Mouse (Mus musculus): ENCODE results near the gene Polr3gl. TPM values are rescaled to one million over a fixed set of nuclear protein-coding genes. Genes with fewer than 3 reads are reported as not detected.

Gene Polr3gl
- polyA plus RNA-seq, 1 experiment from 2014 or later = 43.1 TPM

GRCm38 (mm10) chr3:96545565-96545964, 48.4 kb downstream of the Polr3gl start:
- Histone ChIP-seq H3K4me1 (replicated peaks; ENCODE audit: control insufficient read depth, insufficient read depth, low read length) (peaks cover 6% of the 10 kb centered on the region), H3K27me3 (replicated peaks; ENCODE audit: control insufficient read depth, insufficient read depth, low read length) (no peaks in the 10 kb centered on the region), H3K9me3 (ENCODE audit: control insufficient read depth, low read length) (no peaks in the 10 kb centered on the region), H3K36me3 (ENCODE audit: control insufficient read depth, insufficient read depth) (no peaks in the 10 kb centered on the region), H3K9ac (replicated peaks; ENCODE audit: low read depth, low read length) (no peak overlapping the region), H3K4me3 (replicated peaks; ENCODE audit: low read length) (no peak overlapping the region), H3K27ac (ENCODE audit: low read length) (no peak overlapping the region), H3K4me2 (ENCODE audit: low read length) (no peak overlapping the region)
- no peak for ATAC-seq
- 45% methylated on average over 1 of the region's 1 CpGs for WGBS

GRCm38 (mm10) chr3:96543345-96543744, 50.6 kb downstream of the Polr3gl start:
- WGBS = 84% methylated on average over 11 of the region's 11 CpGs
- H3K9me3 ChIP-seq (ENCODE audit: control insufficient read depth, low read length) = no peaks in the 10 kb centered on the region
- H3K36me3 ChIP-seq (ENCODE audit: control insufficient read depth, insufficient read depth) = no peaks in the 10 kb centered on the region
- ATAC-seq = no peak
- H3K27ac ChIP-seq (ENCODE audit: low read length) = no peak overlapping the region
- no peak overlapping the region for H3K4me3 ChIP-seq (replicated peaks; ENCODE audit: low read length)
- H3K9ac ChIP-seq (replicated peaks; ENCODE audit: low read depth, low read length) = no peak overlapping the region
- H3K4me1 ChIP-seq (replicated peaks; ENCODE audit: control insufficient read depth, insufficient read depth, low read length) = peaks cover 6% of the 10 kb centered on the region
- H3K27me3 ChIP-seq (replicated peaks; ENCODE audit: control insufficient read depth, insufficient read depth, low read length) = no peaks in the 10 kb centered on the region
- H3K4me2 ChIP-seq (ENCODE audit: low read length) = no peak overlapping the region

- Histone ChIP-seq H3K27me3 (replicated peaks; ENCODE audit: control insufficient read depth, insufficient read depth, low read length) (no peaks in the 10 kb centered on the region), H3K4me3 (replicated peaks; ENCODE audit: low read length) (no peak overlapping the region), H3K27ac (ENCODE audit: low read length) (no peak overlapping the region), H3K4me2 (ENCODE audit: low read length) (no peak overlapping the region), H3K9me3 (ENCODE audit: control insufficient read depth, low read length) (no peaks in the 10 kb centered on the region), H3K36me3 (ENCODE audit: control insufficient read depth, insufficient read depth) (no peaks in the 10 kb centered on the region), H3K4me1 (replicated peaks; ENCODE audit: control insufficient read depth, insufficient read depth, low read length) (peaks cover 3% of the 10 kb centered on the region), H3K9ac (replicated peaks; ENCODE audit: low read depth, low read length) (no peak overlapping the region)
- WGBS = 72% methylated on average over 8 of the region's 8 CpGs
- ATAC-seq = no peak
Observed at GRCm38 (mm10) chr3:96542554-96542953, 51.4 kb downstream of the Polr3gl start.

- no peaks in the 10 kb centered on the region for H3K27me3 ChIP-seq (replicated peaks; ENCODE audit: control insufficient read depth, insufficient read depth, low read length)
- no peak overlapping the region for H3K4me2 ChIP-seq (ENCODE audit: low read length)
- no peak overlapping the region for H3K27ac ChIP-seq (ENCODE audit: low read length)
- H3K4me1 ChIP-seq (replicated peaks; ENCODE audit: control insufficient read depth, insufficient read depth, low read length) = peaks cover 2% of the 10 kb centered on the region; the same call in 1 of the 2 replicates
- H3K4me3 ChIP-seq (replicated peaks; ENCODE audit: low read length) = no peak overlapping the region
- no peak for ATAC-seq
- no peak overlapping the region for H3K9ac ChIP-seq (replicated peaks; ENCODE audit: low read depth, low read length)
- no peaks in the 10 kb centered on the region for H3K36me3 ChIP-seq (ENCODE audit: control insufficient read depth, insufficient read depth)
- no peaks in the 10 kb centered on the region for H3K9me3 ChIP-seq (ENCODE audit: control insufficient read depth, low read length)
- 20% methylated on average over 14 of the region's 14 CpGs for WGBS
Observed at GRCm38 (mm10) chr3:96541328-96542078, 52.5 kb downstream of the Polr3gl start.

- H3K27ac ChIP-seq (ENCODE audit: low read length) = no peak overlapping the region
- WGBS = 25% methylated on average over 6 of the region's 6 CpGs
- no peaks in the 10 kb centered on the region for H3K9me3 ChIP-seq (ENCODE audit: control insufficient read depth, low read length)
- H3K4me3 ChIP-seq (replicated peaks; ENCODE audit: low read length) = no peak overlapping the region
- H3K9ac ChIP-seq (replicated peaks; ENCODE audit: low read depth, low read length) = no peak overlapping the region
- H3K4me1 ChIP-seq (replicated peaks; ENCODE audit: control insufficient read depth, insufficient read depth, low read length) = peaks cover 2% of the 10 kb centered on the region; the same call in 1 of the 2 replicates
- no peak overlapping the region for H3K4me2 ChIP-seq (ENCODE audit: low read length)
- ATAC-seq = no peak
- no peaks in the 10 kb centered on the region for H3K36me3 ChIP-seq (ENCODE audit: control insufficient read depth, insufficient read depth)
- H3K27me3 ChIP-seq (replicated peaks; ENCODE audit: control insufficient read depth, insufficient read depth, low read length) = no peaks in the 10 kb centered on the region
Observed at GRCm38 (mm10) chr3:96540740-96541139, 53.2 kb downstream of the Polr3gl start.

GRCm38 (mm10) chr3:96539316-96539715, 54.7 kb downstream of the Polr3gl start:
- Histone ChIP-seq H3K4me2 (ENCODE audit: low read length) (no peak overlapping the region), H3K4me1 (replicated peaks; ENCODE audit: control insufficient read depth, insufficient read depth, low read length) (peaks cover 2% of the 10 kb centered on the region; the same call in 1 of the 2 replicates), H3K27ac (ENCODE audit: low read length) (no peak overlapping the region), H3K9ac (replicated peaks; ENCODE audit: low read depth, low read length) (no peak overlapping the region), H3K36me3 (ENCODE audit: control insufficient read depth, insufficient read depth) (no peaks in the 10 kb centered on the region), H3K27me3 (replicated peaks; ENCODE audit: control insufficient read depth, insufficient read depth, low read length) (no peaks in the 10 kb centered on the region), H3K4me3 (replicated peaks; ENCODE audit: low read length) (no peak overlapping the region), H3K9me3 (ENCODE audit: control insufficient read depth, low read length) (no peaks in the 10 kb centered on the region)
- WGBS = 87% methylated on average over 2 of the region's 2 CpGs
- ATAC-seq = no peak

GRCm38 (mm10) chr3:96534300-96534699, 59.7 kb downstream of the Polr3gl start:
- no peaks in the 10 kb centered on the region for H3K4me1 ChIP-seq (replicated peaks; ENCODE audit: control insufficient read depth, insufficient read depth, low read length)
- no peak overlapping the region for H3K27ac ChIP-seq (ENCODE audit: low read length)
- no peak overlapping the region for H3K4me2 ChIP-seq (ENCODE audit: low read length)
- H3K27me3 ChIP-seq (replicated peaks; ENCODE audit: control insufficient read depth, insufficient read depth, low read length) = no peaks in the 10 kb centered on the region
- H3K9me3 ChIP-seq (ENCODE audit: control insufficient read depth, low read length) = no peaks in the 10 kb centered on the region
- WGBS = 54% methylated on average over 2 of the region's 2 CpGs
- no peaks in the 10 kb centered on the region for H3K36me3 ChIP-seq (ENCODE audit: control insufficient read depth, insufficient read depth)
- H3K9ac ChIP-seq (replicated peaks; ENCODE audit: low read depth, low read length) = no peak overlapping the region
- no peak for ATAC-seq
- H3K4me3 ChIP-seq (replicated peaks; ENCODE audit: low read length) = no peak overlapping the region

- Histone ChIP-seq H3K9me3 (ENCODE audit: control insufficient read depth, low read length) (no peaks in the 10 kb centered on the region), H3K4me1 (replicated peaks; ENCODE audit: control insufficient read depth, insufficient read depth, low read length) (peaks cover 4% of the 10 kb centered on the region), H3K4me3 (replicated peaks; ENCODE audit: low read length) (no peak overlapping the region), H3K4me2 (ENCODE audit: low read length) (no peak overlapping the region), H3K36me3 (ENCODE audit: control insufficient read depth, insufficient read depth) (no peaks in the 10 kb centered on the region), H3K27me3 (replicated peaks; ENCODE audit: control insufficient read depth, insufficient read depth, low read length) (peaks cover 14% of the 10 kb centered on the region), H3K27ac (ENCODE audit: low read length) (no peak overlapping the region), H3K9ac (replicated peaks; ENCODE audit: low read depth, low read length) (no peak overlapping the region)
- WGBS = 67% methylated on average over 7 of the region's 7 CpGs
- ATAC-seq = no peak
Observed at GRCm38 (mm10) chr3:96532050-96532449, 61.9 kb downstream of the Polr3gl start.

- Histone ChIP-seq H3K9ac (replicated peaks; ENCODE audit: low read depth, low read length) (no peak overlapping the region), H3K27me3 (replicated peaks; ENCODE audit: control insufficient read depth, insufficient read depth, low read length) (peaks cover 16% of the 10 kb centered on the region), H3K36me3 (ENCODE audit: control insufficient read depth, insufficient read depth) (no peaks in the 10 kb centered on the region), H3K4me1 (replicated peaks; ENCODE audit: control insufficient read depth, insufficient read depth, low read length) (peaks cover 8% of the 10 kb centered on the region), H3K27ac (ENCODE audit: low read length) (no peak overlapping the region), H3K4me2 (ENCODE audit: low read length) (no peak overlapping the region), H3K4me3 (replicated peaks; ENCODE audit: low read length) (no peak overlapping the region), H3K9me3 (ENCODE audit: control insufficient read depth, low read length) (no peaks in the 10 kb centered on the region)
- 53% methylated on average over 9 of the region's 9 CpGs for WGBS
- no peak for ATAC-seq
Observed at GRCm38 (mm10) chr3:96528506-96528905, 65.5 kb downstream of the Polr3gl start.
